Mouse (Mus musculus) heart, adult 8-10 months (tissue): ENCODE results near the gene Hpn. TPM values are rescaled to one million over a fixed set of nuclear protein-coding genes. Genes with fewer than 3 reads are reported as not detected.

Experiments
- DNase-seq: peaks from one replicate; pipeline ENCODE4 v3.0.0; 2022; ENCODE audit warnings: low spot score
- total RNA-seq, 4 experiments: library from RNA; stranded (reverse); gene quantifications; 2 replicates each; pipeline ENCODE4 v1.2.4; 2022

The Hpn gene
- 1 to 10 TPM; 2.2 to 3.7 (median 2.6) TPM for total RNA-seq

DNA sequence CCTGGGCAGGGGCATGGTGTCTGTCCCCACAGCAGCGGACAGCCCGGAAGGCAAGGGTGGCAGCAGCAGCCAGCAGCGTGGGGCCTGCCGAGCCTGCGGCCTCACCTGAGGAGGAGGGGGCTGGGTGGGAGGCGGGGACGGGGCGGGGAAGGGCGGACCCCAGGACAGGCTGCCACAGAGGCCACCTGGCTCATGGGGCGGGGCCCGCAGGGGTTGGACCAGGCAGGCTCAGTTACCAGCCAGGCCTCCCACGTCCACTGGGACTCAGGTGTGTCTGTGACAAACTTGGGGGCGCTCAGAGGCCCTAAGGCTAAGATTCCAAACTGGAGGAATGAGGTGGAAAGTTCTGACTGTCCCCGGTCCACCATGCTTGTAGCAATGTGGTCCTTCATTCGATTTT is at the start of gene Hpn:
Hpn (minus strand) TSS at position 109 of the 400 bp plus-strand sequence.
- no peak for DNase-seq

DNA sequence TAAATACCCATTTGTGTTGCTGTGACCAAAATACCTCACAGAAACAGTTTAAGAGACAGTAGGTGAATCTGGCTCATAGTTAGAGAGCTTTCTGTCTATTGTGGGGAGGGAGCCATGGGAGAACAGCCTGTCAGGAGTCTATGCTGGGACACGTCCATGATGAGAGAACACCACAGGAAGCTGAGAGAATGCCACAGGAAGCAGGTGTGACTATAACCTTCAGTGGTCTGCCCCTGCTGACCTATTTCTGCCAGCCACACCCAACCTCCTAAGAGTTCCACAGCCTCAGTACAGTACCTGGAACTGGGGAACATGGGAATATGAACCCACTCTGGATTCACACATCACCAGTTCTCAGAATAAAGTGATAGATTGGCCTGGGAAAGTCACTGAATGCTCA is 49.7 kb upstream of the Hpn start:
- no peak for DNase-seq

DNA sequence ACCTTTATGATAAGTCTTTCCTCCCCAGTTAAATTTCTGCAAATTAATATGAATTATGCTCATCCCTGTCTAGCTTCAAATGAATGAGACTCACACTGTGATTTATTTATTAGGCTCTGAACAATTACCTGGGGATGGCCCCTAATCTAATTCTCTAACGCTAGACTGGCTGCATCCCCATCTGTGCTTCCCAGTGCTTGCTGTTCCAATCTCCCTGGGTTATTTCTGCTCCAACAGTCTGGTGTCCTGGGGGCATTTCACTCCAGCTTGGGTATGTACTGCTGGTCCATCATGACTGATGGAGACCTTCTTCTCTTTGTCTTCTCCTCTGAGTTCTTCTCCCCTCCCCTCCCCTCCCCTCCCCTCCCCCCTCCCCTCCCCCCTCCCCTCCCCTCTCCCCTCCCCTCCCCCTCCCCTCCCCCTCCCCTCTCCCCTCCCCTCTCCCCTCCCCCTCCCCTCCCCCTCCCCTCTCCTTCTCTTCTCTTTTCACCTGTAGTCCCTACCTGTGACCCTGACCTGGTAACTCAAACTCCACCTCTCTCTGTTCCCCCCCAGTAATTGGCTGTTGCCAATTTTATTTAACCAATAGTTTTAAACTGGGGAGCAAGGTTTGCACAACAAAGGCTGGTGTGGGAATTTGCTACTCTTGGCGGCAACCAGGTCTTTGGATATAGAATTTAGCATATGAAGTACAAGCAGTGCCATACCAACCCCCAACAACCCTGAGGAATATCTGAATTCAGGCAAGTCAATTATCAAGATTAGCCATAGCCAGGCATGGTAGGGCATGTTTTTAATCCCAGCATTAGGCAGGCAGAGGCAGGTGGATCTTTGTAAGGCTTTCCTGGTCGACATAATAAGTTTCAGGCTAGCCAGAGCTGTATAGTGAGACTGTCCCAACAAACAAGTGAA is 48.8 kb upstream of the Hpn start:
- DNase-seq: no peak

DNA sequence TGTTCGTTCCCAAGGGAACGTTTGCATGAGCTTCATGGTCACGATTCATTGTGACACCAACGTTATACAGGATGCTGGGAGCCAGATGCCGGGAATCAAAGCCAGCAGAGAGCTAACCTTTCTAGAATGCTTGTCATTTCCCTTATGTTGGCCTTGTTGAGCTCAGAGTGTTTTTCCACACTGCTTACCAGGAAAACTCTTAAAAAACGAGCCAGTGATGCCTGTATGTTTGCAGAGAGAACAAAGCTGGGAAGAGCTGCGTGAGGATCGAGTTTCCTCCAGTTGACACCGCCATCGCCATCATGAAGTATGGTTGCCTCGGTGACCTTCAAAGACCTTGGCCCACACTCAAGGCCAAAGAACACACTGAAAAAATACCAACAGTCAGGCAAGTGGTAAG is 47.2 kb upstream of the Hpn start:
- no peak for DNase-seq

DNA sequence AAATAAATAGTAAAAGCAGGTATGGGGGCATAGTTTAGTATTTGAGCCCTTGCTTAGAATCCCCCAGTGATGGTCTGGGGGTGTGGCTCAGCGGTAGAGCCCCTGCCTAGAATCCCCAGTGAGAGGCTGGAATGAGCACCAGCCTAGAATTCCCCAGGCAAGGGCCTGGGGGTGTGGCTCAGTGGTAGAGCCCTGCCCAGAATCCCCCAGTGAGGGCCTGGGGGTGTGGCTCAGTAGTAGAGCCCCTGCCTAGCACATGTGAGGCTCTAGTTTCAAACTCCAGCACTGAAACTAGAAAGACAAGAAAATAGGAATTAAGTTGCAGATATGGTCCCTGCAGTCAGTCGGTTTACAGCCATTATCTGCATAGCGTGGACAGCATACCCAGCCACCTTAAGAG is 46.7 kb upstream of the Hpn start:
- DNase-seq: no peak

DNA sequence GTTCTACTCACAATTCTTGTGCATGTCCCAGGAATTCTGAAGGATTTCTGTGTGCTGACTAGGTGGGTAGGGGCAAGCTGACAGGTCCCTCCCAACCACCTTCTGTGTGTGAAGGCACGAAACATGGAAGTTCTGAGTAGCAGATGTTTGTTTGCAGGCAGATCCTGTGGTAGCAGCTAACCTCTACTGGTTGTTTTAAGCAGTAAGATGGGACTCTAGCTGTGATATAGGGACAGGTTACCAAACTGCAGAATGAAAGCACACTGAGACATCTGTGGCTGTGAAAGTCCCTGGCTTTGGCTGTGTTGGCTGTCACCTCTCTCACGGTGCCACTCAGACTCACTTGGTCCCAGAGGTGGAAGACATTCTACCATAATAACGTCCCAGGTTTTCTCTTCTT is 46.2 kb upstream of the Hpn start:
- no peak for DNase-seq

DNA sequence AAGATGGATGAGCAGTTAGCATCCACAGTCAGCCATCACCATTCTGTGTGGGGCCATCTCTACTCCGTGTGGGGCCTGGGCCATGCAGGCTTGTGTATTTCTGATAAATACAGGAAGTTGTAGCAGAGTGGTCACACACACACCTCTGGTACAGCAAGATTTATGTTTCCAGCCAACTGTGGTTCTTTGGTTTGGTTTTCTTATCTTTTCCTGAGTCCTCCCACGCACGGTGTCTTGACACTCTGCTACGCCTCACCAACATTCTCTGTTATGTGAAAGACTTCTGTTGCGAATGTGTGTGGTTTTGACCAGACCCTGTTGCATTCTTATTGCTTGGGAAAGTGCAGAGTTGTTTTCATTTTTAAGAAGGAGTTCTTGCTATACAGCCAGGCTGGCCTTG is 45.7 kb upstream of the Hpn start:
- DNase-seq: no peak

DNA sequence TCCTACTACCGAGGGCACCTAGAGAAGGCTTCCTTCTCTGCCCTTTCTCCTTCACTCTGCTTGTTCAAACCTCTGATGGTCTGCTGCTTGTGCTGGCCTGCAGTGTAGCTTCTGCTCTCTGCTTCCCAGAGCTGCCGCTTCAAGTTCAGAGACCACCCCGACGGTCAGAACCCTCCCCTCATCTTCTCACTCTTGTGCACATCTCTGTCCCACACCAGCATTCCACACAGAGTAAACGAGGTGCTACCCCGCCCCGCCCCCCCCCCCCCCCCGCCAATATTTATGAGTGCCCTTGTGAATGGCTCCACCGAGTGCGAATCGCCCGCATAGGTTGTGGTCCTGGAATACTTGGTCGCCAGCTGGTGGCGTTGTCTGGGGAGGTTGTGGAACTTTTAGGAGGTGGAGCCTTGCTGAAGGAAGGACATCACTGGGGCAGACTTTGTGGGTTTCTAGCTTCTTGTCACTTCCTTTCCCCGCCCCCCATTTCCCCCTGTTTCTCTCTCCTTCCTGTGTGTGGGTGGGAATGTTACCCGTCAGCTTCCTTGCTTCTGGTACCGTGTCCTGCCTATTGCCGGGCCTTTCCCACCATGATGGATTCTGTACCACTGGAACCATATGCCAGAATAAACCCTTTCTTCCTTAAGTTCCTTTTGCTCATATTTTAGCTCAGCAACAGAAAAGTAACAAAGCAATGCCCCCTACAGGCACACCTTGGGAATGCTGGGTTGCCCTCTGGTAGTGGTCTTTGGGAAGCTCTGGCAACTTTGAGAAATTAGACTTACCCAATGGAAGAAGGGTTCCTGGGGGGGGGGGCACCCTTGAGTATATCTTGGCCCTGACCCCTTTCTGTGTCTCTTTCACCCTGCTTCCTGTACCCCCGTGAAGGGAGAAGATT is 41.2 kb upstream of the Hpn start:
- no peak for DNase-seq

DNA sequence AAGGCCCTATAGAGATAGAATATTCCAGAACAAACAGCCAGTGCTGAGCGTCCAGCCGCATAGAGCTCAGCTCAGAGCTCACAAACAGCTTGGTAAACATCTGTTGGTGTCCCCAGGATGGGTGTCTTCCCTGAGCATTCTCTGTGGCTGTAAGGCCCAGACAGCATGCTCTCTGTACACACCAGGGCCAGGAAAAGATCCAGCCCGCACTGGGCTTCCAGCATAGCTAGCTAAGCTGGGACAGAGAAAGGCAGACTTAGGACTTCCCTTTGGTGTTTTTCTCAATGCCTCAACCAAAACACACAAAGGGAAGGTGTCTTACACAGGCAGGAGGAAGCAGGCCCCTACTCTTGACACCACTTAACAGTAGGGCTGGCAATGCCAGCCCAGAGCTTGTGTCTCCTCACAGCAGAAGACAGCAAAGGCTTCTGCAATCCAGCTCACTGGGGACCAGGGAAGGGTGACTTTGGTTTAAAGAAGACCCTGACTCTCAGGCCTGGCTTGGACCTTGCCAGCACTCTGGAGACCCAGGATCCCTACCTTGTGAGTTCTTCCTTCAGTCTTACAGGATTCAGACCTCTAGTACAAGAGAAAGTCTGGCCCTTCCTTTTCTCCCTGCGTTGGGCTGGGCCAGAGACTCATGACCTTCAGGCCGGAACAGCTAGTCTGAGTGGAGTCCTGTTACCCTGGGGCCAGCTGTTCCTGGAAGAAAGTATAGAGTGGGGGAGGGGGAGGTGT is 40.4 kb upstream of the Hpn start, which contains the start of gene Gramd1a:
Gramd1a (minus strand) TSS at position 601 of the 738 bp plus-strand sequence.
- DNase-seq: peak; percentile 35

DNA sequence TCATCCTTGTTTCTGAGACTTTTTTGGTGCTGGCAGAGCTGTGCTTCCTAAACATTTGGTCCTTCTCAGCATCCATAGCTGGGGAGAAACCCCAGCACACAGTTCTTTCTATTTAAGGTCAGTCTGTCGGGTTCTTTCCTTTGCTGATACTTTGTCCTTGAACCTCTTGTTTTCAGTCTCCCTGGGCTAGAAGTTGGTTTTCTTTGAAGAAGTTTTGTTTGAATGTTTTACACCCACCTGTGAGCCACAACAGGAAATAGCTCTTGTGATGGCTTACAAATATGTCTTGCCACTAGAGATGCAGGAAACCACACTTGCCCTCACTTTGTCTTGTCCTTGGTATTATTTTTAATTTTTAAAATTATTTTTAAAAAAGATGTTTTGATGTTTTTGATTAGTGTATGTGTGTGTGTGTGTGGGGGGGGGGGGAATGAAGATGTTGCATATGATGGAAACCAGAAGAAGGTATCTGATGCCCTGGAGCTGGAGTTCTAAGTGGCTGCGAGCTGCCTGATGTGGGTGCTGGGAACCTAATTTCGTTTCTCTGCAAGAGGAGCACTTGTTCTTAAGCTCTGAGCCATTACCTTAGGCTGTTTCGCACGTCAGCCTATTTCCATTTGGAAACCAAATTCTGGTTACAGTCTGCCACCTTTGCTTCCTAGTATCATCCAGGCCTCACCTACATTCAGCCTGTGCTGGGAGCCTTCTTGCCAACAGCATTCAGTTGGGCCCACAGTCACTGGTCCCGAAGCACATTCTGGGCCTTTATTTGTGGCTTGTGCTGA is 38.6 kb upstream of the Hpn start:
- no peak for DNase-seq

DNA sequence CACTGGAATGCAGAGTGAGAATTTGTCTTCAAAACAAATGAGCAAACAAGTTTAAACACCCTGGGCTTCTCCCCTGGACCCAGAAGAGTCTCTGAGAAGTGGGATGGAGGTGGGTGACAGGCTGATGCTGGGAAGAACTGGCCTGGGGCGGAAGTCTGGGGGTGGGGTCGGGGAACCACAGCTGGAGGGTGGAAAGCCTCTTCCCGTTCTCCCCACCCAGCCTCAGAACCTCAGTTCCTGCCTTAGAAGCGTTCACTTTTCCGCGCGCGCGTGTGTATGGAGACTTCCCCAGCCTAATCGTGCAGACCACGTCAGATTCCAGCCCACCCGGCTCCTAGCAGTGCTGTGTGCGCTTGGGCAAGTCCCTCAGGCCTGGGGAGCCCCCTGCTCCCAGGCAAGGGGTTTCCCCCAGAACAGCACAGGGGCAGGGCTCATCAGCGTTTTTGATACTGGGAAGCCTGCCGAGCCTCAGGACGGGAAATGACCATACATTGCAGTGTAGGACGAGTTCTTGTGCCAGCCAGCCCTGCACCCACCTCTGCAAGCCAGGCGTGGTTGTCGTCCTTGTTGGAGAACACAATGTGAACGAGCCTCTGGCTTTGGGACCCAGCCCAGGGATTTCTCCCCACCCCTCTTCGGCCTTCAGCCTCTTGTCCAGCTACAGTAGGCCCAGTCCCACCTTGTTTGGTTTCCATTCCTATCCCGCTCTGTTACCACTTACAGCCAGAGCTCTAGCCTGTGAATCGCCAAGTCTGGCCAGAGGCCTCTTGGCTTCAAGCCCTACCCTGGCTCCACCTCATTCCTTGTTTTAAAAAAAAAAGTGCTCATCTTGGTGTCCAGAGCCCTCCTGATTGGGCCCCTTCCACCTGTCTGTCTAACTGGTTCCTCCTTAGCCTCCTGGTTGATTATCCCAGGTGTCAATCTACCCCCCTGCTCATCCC is 36.5 kb upstream of the Hpn start:
- DNase-seq: peak; percentile 74

DNA sequence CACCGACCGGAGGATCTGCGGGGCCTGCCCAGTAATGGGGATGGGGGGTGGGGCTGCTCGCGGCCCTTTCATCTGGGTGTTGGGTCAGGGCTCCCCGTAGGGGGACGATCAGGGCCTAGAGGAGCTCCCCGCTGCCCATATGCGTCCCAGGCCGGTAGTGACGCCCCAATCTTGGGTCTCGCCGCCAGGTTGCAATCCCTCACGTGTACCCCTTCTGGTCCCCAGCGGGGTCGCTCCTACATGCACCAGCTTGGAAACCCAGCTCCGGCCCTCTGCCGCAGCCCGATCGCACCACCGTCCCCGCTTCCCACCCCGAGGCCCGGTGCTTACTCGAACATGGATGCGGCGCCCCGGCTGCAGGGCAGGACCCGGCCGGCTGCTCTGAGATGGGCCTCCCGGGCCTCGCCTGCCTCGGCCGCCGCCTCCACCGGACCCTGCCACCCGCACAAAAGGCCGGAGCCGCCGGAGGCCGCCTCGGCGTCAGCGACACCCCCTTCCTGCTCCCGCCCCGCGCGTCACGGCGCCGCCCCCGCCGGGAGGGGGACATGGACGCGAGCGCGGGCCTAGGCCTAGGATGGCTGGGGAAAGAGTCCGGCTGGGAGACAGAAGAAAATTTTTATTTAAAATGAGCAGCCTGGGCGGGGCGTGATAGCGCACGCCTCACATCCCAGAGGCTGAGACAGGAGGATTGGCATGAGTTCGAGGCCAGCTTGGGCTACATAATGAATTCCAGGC is 35.6 kb upstream of the Hpn start:
- DNase-seq: peak; percentile 90

DNA sequence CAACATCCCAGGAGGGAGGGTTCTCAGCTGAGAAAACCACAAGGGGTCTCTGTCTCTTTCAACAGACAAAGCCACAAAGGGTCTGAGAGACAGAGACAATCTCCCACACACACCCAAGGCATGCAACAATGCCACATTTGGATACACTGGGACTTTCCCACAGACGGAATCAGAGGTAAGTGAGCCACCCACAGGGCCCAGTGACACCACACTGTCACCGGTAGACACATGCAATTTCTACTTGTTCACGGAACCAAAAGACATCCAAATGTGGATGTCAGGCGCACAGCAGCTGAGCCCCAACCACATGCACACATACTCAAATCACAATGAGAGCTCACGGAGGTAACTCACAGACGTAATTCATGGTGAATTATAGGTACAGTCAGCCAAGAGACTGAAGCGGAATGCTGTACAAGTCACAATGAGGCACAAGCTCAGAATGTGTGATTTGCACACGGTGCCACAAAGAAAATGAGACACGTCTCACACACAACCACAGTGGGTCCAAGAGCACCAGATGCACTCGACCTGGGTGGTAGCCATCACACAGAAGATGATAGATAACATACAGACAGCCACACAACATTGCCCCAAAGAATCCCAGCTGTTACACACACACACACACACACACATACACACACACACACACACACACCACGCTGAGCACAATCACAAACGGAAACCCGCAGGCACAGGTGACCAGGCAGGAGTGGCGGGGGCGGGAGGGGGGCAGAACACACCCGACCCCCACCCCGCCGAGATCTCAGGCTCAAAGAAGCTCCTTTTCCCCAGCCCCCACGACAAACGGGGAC is 34.9 kb upstream of the Hpn start:
- DNase-seq: no peak

DNA sequence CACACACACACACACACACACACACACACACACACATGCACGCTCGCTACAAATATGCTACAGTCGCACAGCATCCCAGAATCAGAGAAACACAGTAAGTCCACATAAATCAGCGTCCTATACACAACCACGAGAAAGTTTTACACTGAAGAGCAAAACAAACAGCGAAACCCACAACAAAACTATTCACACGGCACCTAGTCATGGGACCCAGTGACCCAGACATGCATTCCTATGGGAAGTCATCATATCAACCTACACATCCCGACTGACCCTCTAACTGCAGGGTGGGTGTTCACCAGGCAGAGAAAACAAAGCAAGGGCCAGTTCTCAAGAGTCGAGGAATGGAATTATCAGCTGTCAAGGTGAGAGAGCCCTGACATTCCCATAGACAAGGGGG is 34.2 kb upstream of the Hpn start:
- no peak for DNase-seq

DNA sequence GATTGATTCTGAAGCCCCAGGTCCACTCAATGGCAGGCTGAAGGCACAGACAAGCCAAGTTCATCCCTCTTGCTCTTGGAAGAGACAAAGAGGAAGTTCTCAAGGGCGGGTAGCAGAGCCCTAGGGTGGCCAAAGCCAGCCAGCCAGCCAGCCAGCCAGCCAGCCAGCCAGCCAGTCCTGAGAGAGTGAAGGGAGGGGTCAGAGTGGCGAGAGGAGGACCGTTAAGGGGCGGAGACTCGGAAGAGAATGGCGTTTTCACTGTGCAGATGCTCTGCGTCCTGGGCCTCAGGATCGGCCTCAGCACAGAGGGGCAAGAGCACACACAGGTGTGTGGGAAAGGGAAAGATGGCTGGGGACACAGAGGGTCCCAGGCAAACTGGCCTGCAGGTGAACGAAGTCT is 33.7 kb upstream of the Hpn start:
- peak; percentile 73 for DNase-seq

DNA sequence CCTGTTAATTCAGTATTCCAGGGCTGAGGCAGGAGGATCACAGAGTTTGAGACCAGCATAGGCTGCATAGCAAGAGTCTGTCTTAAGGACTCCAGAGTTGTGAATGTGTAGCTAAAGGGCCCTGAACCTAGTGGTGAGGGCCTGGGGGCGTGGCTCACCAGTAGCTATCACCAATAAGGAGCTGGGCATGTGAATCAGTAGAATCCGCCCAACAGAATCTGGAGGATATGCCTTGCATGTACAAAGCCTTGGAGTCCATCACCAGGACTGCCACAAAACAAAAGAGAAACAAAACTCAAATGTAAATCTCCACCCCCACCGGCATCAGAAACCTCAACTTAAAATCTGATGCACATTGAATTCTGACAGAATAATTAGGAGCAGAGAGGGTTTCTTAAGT is 33.0 kb upstream of the Hpn start:
- no peak for DNase-seq

DNA sequence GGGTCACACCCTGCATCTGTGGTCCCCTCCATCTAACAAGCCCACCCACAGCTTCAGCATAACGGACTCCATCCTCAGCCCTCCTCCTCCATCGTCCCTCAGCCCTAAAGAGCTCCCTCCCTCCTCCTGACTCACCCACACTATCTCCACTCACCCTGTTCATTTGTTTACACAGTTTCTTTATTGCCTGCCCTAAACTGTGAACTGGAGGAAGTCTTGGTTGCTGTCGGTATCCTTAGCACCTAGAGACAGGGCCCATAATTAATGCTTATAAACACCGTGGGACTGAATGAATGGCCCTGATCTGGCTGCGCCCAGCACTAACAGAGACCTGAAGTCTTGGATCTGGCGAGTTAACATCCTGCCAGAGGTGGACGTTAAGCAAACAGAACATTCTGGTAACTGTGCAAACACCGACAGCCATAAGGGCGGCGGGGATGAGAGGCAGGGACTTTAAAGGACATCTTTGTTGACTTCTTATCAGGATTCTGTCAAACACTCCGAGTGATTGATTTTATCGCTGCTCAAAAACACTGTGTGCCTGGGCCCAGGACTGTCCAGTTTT is 30.6 kb upstream of the Hpn start:
- DNase-seq: no peak

DNA sequence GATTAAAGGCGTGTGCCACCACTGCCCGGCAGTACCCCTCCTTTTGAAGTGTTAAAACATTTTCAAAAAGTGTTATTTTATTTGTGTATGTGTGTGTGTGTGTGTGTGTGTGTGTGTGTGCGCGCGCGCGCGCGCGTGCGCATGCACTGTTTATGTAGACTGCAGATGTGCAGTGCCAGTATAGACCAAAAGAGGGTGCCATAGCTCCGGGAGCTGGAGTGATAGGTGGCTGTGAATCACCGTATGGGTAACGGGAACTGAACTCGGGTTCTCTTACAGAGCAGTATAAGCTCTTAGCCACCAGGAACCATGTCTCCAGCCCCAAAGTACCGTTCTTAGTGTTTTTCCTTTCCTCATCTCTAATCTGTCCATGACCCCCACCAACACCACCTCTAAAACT is 29.8 kb upstream of the Hpn start:
- no peak for DNase-seq
